Mouse (Mus musculus) stomach, postnatal 0 days (tissue): Measurements from ENCODE around the gene Pla2g12b.

Source experiments
- CTCF ChIP-seq: IDR thresholded peaks from 2 replicates; pipeline ENCODE4 v1.5.1; 2016; ENCODE audit warnings: antibody characterized with exemption, low read depth, mild to moderate bottlenecking, moderate library complexity
- EP300 ChIP-seq: optimal IDR thresholded peaks from 2 replicates; pipeline ENCODE3; 2016; ENCODE audit warnings: antibody characterized with exemption

DNA sequence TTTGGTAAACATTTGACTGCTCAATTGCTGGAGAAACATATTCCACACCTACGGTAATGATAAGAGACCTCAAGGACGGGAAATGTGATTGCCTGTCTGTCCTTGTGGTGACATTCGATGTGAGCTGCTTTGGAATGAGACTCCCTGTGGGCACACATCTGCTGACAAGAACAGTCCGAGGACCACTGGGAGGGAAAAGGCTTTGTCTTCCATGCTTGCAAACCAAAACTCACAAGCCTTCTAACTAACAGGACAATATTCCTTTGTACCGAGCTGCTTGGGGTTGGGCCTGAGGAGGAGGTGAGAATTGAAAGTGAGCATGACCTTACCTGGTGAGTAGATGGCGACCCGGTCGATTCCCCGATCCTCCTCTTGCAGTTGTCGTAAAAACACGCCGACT is 63.8 kb downstream of the Pla2g12b start:
- no peak for TF ChIP-seq CTCF
- no peak for TF ChIP-seq EP300
